Mouse (Mus musculus) ZHBTc4 (cell line): ENCODE data around the gene Selenon.
"Not testable (repeated sequence)": the region's sequence is repeated elsewhere in the genome, so short reads cannot be mapped to it uniquely, and the experiment has no call there.

ENCODE experiments used
- DNase-seq: peaks from one replicate; pipeline ENCODE4 v3.0.0-alpha.2; 2011; ENCODE audit warnings: low read depth, low spot score

Selenon gene

DNA sequence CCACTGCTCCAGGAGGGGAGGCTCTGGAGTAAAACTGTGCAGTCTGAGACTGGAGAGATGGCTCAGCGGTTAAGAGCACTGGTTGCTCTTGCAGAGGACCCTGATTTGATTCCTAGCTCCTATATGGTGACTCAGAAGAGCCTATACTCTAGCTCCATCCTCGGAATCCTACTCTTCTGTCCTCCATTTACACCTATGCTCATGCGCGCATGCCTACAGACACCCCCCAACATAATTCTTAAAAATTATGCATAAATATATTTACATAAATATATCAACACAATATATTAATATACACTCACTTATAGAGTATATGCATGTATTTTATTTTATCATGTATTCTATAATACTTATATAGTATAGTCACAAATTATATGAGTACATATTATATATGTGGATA is 41.6 kb downstream of the Selenon start:
- DNase-seq, result no peak

DNA sequence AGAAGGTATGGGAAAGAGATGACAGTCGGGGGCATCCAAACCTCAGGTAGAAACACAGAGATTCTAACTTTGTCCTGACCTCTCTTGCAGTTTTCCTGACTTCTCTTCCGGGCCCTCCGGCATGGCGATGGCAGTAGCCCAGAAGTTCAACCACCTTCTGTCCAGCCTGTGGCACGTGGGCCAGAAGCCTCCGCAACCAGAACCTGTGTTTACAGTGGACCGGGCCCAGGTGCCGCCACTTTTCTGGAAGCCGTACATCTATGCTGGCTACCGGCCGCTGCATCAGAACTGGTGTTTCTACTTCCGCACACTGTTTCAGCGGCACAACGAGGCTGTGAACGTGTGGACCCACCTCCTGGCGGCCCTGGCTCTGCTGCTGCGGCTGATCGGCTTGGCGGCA is 45.3 kb downstream of the Selenon start:
- no peak for DNase-seq

DNA sequence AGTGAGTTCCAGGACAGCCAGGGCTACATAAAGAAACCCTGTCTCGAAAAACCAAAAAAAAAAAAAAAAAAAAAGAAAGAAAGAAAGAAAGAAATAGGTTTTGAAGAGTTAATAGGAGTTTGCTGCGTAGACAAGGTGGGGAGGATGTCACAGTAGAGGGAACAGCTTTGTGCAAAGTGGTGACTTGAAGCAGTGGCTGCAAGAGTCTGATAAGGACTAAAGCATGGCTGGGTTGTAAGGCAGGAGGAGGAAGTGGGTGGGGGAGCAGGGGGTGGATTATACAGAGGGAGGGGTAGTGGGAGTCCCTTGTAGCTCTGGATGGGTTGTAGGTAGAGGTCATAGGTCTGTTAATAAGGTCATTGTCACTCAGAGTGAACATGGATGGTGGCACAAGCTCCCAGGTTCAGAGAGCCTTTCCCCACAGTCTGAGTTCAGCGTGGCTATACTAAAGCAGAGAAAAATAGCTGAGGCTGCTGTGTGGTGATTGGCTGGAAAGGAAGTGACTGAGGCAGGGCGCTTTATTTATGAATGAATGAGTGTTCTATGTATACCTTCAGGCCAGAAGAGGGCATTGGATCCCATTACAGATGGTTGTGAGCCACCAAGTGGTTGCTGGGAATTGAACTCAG is 45.9 kb downstream of the Selenon start:
- DNase-seq, result no peak

DNA sequence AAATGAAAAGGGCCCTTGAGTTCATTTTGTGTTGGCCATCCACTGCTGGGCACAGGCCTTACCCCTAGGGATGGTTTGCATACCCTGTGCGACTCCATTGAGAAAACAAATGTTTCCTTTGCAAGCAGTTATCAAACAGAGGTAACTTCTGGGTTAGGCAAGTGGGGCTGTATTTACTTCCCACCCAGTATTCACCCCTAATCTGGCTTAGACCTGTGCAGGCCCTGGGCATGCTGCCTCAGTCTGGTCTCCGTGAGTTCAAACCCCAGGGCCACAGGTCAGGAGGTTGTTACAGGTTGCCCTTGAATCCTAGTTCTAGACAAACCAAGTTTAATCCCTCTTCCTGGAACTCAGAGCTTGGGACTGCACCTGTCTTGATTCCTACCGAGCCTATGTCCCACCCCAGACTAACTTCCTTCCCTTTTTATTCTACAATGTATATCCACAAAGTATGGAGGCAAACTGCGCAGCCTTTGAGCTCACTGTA is 46.6 kb downstream of the Selenon start:
- no peak for DNase-seq

DNA sequence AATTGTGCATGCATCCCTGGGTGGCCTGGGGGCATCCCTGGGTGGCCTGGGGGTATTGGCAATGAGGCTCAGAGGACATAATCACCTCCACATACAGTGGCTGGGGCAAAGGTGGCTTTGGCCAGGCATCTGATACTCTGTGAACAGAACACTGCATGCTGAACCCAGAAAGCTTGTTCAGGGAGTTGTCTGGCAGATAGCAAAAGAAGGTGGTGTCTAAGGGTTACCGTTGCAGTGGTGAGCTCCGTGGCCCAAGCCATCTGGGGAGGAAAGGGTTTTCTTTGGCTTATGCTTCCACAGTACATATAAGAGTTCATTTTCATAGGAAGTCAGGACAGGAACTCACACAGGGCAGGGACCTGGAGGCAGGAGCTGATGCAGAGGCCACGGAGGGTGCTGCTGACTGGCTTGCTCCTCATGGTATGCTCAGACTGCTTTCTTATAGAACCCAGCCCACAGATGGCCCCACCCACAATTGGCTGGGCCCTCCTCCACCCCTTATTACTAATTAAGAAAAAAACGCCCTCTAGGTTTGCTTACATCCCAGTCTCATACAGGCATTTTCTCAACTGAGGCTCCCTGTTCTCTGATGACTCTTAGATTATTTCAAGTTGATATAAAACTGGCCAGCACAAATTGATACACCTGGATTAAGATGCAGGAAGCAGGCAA is 48.1 kb downstream of the Selenon start:
- DNase-seq, result no peak

DNA sequence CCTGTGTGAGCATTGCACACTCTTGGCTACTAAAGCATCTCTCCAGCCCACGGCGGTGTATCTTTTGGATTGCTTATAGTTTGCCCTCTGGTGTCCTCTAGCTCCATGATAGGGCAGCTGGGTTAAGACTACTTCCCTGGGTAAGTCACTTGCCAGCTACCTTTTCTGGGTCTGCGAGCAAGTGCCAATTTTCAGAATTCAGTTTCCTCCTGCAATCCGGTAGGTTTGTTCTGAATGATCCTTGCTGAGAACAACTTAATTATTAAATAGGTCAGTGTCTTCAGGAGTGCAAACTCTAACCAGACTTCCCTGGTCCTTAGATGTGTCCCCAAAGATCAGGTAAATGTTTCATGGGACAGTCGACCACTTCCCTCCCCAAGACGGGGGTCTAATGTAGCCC is 50.9 kb downstream of the Selenon start:
- no peak for DNase-seq

DNA sequence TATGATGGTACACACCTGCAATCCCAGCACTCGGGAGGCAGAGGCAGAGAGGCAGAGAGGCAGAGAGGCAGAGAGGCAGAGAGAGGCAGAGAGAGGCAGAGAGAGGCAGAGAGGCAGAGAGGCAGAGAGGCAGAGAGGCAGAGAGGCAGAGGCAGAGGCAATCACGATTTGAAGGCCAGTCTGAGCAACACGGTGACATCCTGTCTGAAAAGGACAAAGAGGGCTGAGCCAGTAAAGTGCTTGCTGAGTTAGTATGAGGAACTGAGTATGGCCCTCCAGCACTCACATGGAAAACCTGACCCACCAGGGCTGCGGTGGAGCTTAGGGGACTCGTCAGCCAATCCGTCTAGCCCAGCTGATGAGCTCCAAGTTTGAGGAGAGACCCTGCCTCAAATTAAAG is 53.0 kb downstream of the Selenon start:
- DNase-seq, result not testable (repeated sequence)

DNA sequence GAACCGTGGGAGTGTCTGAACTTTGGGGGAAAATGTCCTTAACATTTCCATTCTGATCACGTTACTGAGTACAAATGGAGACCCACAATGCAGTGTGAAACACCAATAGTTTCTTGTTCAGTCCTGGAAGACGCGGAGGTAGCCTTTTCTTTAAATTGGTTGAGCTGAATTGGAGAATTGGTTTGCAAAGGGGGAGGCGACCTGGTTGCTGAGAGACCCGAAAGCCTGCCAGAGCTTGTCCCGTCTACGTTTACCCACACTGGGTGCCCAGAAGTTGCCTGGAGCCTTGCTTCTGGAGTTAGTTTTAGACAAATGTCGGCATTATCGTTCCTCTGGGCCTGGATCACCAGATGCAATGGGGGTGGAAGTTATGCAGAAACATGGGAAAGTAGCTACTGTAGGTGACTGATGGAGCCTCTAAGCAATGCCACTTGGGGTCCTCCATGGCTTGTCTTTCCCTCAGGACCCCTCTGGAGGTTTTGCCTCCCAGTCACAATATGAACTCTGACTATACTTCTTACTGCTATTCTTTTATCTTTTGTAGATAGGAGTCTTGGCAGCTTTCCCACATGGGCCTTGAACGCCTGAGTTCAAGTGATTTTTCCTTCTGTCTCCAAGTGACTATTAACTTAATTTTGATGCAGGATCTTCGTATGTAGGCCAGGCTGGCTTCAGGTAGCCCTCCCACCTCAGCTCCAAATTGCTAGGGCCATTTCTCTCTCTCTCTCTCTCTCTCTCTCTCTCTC is 53.8 kb downstream of the Selenon start:
- no peak for DNase-seq

DNA sequence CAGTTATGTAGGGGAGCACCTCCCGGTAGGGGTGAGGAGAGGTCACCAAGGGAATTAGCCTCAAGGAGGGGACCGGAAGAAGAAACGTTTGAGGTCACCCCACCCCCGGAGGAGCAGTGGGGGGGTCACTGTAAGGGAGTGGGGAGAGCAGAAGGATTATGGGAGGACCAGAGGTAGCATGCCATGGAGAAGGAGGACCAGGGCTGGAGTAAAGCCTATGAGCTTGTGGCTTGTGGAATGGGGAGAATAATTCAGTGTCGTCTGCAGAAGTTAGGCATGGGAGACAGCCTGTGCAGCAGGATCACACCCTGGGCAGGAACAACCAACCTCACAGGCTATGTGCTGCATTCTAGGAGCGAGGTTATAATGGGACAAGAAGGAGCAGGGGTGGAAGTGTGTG is 54.7 kb downstream of the Selenon start:
- no peak for DNase-seq

DNA sequence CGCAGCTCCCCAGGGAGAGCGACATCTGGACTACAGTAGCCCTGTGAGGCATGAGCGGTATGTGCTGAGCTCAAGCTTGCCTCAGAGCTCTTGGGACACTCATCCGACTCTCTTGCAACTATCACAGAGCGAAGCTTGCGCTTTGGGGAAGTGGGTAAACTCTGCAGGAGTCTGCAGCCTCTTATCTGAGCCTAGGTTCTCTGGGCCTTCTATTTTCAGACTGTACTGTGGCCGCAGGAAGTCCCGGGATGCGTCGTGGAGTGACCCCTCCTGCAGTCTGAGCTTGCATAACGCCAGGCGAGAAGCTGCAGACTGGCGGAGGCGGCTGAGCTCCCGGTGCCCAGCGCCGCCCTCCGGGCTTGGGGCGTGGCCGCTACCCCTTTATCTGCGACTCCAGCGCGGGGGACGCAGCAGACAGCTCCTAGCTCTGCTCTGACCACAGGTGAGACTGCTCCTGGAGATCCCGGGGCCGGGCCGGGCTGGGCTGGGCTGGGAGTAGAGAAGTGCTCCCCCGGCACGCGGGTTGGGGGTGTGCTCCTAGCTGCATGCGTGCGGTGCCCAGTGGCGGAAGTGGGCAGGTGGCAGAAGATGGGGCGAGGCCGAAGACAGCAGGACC is 55.3 kb downstream of the Selenon start, which contains the start of gene Paqr7:
Gene Paqr7 (plus strand): TSS at position 103 of the 616 bp plus-strand sequence.
- DNase-seq, result no peak

DNA sequence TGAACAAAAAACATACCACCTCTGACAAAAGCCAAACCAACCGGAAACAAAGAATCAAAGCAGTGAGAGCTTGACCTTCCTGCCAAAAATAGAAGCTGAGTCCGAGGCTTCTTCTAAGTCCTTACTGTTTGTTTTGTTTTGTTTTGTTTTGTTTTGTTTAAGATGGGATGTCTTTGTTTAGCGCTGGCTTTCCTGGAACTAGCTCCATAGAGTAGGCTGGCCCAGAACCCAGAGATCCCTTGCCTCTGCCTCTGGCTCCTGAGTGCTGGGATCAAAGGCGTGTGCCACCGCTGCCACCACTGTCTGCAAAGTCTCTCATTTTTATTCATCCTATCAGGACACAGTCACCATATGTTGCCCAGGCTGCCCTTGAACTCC is 56.4 kb downstream of the Selenon start:
- DNase-seq, result no peak

DNA sequence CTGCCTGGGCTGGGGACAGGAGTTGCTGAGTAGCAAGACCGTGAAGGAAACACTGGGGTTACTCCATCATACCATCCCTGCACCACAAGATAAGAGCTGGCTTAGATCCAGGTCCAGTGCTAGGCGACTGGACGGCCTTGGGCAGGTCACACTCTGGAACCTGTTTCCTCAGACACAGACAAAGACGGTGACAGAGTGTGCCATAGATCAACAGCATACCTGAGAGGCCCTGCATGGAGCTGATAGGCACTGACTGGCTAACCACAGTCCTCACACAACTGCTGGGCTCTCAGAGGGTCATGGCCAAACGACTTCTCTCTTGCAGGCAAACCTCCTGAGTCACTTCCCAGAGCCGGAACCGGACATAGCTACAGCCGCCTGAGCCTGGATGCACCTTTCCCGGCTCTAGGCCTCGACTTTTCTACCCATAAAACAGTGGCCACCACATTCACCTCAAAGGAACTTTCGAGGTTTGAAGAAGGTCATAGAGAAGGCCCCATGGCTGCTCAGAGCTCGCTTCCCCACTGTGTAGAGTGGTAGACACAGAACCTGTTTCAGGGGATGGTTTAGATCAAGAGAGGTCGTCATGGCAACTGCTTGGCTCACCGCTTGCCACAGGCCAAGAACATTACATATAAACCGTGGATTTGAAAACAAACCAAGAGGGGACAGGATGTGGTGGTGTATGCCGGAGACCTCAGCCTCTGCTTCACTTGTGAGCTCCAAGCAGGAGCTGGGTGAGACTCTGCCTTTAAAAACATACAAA is 57.0 kb downstream of the Selenon start:
- no peak for DNase-seq

DNA sequence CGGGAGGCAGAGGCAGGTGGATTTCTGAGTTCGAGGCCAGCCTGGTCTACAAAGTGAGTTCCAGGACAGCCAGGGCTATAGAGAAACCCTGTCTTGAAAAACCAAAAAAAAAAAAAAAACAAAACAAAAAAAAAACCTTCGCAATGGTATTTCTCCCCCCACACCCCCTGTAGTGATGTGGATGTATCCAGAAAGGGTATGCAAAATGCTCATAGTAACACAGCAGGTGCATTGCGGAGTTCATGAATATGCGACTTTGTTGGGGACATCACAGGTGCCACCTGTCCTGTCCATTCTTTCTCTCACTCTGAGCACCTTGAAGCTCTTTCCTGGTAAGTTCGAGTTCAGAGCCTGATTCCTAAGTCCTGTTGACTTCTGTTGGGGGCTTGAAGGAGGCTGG is 57.8 kb downstream of the Selenon start:
- DNase-seq, result not testable (repeated sequence)

DNA sequence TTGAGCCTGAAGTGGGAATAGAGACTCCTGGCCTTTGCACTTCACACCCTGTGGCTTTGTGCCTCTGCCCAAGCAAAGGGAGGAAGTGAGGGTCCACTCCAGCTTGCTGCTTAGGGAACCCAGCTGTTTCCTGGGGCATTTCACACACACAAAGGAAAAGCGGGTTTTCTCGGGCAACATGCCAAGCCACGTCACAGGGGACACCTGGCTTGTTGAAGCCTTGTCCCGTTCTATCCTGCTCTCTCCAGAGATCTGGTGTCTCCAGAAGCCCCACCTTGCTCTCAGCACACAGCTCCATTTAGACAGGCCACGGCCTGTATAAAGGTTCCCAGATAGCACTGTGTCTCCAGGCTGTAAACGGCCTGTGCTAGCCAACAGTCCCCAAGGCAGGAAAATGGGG is 60.2 kb downstream of the Selenon start:
- no peak for DNase-seq

DNA sequence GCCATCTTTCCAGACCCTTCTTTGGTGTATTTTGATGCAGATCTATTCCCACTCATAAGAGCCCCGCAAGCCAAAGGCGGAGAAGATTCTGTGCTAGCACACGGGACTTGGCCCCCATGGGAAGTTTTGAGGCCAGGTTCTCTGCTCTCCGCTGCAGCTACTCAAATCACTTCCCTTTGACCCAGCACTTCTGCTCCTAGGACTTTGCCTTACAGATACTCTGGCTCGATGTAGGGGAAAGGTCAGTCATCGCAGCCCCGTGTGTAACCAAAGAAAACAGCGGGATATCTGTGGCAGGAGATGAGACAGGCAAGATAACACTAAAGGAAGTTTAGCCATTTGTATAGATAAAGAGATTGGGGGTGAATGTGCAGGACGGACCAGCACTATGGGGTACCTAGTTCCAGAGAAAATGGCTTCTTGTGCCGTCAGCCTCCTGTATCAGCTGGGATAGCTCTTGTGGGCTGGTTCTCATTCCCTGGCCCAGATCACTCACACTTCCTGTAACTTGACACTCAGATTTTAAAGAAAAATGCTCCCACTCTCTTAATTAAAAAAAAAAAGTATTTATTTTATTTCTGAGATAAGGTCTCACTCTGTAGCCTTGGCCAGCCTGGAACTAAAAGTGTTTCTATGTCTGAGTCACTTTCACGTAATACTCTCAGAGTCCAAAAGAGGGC is 61.8 kb downstream of the Selenon start:
- no peak for DNase-seq

DNA sequence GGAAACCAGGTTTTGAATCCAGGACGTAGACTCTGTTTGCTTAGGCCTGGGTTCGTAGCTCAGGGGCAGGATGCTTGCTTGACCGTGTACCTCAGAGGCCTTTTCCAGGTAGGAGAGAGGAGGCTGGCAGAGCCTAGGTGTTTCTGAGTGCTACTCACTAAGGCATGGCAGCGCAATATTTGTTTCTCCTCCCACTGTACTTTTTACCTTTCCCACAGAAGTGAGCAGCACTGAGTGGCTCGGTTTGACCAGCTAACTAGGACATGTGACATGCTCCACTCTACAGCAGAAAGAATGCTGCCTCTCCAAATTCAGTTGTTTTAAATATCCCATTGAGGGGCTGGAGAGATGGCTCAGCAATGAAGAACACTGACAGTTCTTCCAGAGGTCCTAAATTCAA is 63.8 kb downstream of the Selenon start:
- no peak for DNase-seq
